Mouse (Mus musculus): ENCODE results near the gene Mpp6. TPM values are rescaled to one million over a fixed set of nuclear protein-coding genes. Genes with fewer than 3 reads are reported as not detected.

Mpp6 gene
- total RNA-seq (2021), result 10 to 100 TPM; 85.9 to 93.5 TPM

- intact Hi-C loops (cut with DNase I), result loop anchor here (5.0 kb wide), 3 partner anchors 178 to 593 kb away; no protein-coding TSS in a partner anchor
Observed at GRCm38 (mm10) chr6:50109757-50110378, at the start of gene Mpp6. Gene Mpp6, plus strand, starts transcription at chr6:50110241.

GRCm38 (mm10) chr6:50066172-50066571 lies 43.9 kb upstream of the Mpp6 start:
- DNase-seq (ENCODE audit: low spot score in 2 of 2), result no peak
- intact Hi-C loops (cut with DNase I), result no loop called here

More at GRCm38 (mm10) chr6:50109757-50110378, at the start of gene Mpp6:
- peak; percentile 61 to 70 for DNase-seq (ENCODE audit: low spot score in 2 of 2)

- no peak for DNase-seq (ENCODE audit: low spot score in 2 of 2)
- intact Hi-C loops (cut with DNase I), result no loop called here
Observed at GRCm38 (mm10) chr6:50068490-50068889, 41.6 kb upstream of the Mpp6 start.

DNA sequence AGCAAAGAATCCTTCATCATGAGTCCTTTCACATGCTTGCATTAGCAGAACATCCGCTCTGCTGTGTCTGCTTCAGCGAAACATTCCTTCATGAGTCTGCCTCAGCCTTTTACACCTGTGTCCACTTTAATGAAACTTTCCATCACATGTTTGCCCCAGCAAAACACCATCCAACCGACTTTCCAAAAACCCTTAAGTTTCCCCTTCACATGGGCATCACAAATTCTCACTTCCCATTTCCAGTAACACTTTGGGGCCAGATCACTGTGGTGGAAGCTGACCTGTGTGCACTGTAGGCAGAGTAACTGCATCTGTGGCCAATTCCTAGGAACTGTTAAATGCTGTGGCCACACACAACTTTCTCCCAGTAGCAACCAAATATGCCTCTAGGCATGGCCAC lies 34.8 kb upstream of the Mpp6 start:
- intact Hi-C loops (cut with DNase I), result no loop called here
- no peak for DNase-seq (ENCODE audit: low spot score in 2 of 2)

GRCm38 (mm10) chr6:50076473-50076872 lies 33.6 kb upstream of the Mpp6 start:
- intact Hi-C loops (cut with DNase I), result no loop called here

GRCm38 (mm10) chr6:50080431-50080830 lies 29.6 kb upstream of the Mpp6 start:
- intact Hi-C loops (cut with DNase I), result no loop called here
- no peak for DNase-seq (ENCODE audit: low spot score in 2 of 2)

More at GRCm38 (mm10) chr6:50076473-50076872, 33.6 kb upstream of the Mpp6 start:
- no peak for DNase-seq (ENCODE audit: low spot score in 2 of 2)

DNA sequence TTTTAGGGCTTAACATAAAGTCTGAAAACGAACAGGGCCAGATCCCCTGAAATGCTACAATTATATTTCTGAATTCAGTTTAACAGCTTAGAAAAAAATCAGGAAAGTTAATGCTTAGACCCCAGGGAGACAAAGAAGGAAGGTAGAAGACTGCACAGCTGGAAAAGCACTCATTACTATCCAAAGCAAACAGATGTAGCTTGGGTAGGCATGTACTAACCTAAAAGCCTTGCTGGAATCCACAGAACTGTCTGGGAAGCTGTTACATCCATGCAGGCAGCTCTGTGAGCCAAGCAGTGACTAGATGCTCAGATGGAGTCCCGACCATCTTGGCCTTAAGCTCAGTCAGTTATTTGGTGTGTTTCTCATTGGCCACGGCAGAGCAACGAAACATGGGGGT lies 24.8 kb upstream of the Mpp6 start:
- intact Hi-C loops (cut with DNase I), result no loop called here
- no peak for DNase-seq (ENCODE audit: low spot score in 2 of 2)

DNA sequence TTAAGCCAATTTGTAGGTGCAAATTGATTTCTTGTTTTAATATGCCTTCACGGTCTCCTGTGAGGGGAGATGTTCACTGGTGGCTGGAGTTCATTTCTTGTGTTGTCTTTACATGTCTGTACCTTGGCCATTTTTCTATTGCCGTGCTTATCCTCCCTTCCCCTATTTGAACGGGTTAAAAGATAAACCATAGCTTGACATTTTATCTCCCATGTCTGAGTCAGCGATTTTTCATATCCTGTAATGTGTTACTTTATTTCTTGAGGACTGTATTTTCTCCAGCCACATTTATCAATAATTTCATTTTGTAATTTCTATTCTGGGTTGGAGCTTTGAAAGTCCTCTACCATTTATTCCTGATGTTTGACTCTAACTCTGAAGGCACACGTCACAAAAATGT lies 20.7 kb upstream of the Mpp6 start:
- intact Hi-C loops (cut with DNase I), result no loop called here
- DNase-seq (ENCODE audit: low spot score in 2 of 2), result no peak

- intact Hi-C loops (cut with DNase I), result no loop called here
- DNase-seq (ENCODE audit: low spot score in 2 of 2), result no peak
Observed at GRCm38 (mm10) chr6:50090221-50090620, 19.8 kb upstream of the Mpp6 start.

DNA sequence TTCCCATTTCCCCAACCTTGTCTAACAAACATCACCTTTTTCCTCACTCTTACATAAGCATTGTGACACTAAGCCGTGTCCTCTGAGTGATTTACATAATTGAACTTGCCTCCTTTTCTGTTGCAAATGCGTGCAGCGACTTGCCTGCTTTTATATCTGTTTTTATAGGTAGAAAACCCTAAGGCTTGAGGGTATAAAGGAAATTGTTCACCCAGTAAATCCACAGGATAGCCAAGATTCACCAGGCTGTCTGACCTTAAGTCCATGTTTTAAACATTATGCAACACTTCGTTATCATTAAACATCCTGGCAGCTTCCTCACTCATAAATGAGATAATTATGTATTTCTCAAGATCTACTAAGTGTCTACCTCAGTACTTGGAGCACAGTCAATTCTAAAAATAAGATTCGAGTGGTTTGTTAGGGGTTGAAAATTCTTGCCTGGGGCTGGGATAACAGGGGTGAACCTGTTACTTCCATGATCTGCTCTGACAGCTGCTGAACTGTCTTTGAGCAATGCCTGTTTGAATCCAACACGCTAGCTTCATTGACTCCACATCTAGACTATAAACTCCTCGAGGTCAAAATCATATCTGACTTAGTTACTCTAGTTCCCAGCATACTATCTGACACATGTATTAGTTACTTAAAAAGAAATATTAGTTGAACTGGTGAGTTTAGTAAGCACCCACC lies 18.4 kb upstream of the Mpp6 start:
- intact Hi-C loops (cut with DNase I), result no loop called here

DNA sequence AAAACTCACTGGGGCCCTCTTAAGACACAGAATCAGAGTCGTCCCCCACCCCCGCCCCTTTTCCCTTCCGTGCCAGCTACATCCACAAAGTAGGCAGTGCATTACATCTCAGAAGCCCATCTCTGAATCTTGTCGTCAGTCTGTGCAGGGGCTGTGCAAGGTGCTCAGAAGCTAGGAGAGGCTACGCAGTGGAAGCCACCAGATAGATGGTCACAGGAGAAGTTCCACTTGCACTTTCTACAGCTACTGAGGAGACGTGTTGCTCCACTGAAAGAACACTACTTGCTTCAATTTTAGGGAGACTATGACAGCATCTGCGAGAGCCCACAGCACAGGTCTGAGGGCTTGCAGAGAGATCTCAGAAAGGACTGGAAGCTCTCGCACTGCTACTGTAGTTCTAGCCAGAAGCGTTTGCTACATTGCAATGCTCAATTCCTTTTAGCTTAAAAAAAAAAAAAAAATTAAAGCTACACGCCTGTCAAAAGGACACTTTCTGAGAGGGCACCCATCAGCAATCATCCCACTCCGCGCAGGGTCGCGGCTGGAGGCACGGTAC lies 762 bp upstream of the Mpp6 start:
- intact Hi-C loops (cut with DNase I), result loop anchor here (5.0 kb wide), 1 partner anchor 592 kb away; no protein-coding TSS in a partner anchor
- peak in 1 of 2 experiments; percentile 19 for DNase-seq (ENCODE audit: low spot score in 2 of 2)

More for the DNA sequence above, 18.4 kb upstream of the Mpp6 start:
- DNase-seq (ENCODE audit: low spot score in 2 of 2), result no peak

GRCm38 (mm10) chr6:50110379-50110941 lies 419 bp downstream of the Mpp6 start:
- intact Hi-C loops (cut with DNase I), result loop anchor here (5.0 kb wide), 2 partner anchors 178 to 427 kb away; no protein-coding TSS in a partner anchor

DNA sequence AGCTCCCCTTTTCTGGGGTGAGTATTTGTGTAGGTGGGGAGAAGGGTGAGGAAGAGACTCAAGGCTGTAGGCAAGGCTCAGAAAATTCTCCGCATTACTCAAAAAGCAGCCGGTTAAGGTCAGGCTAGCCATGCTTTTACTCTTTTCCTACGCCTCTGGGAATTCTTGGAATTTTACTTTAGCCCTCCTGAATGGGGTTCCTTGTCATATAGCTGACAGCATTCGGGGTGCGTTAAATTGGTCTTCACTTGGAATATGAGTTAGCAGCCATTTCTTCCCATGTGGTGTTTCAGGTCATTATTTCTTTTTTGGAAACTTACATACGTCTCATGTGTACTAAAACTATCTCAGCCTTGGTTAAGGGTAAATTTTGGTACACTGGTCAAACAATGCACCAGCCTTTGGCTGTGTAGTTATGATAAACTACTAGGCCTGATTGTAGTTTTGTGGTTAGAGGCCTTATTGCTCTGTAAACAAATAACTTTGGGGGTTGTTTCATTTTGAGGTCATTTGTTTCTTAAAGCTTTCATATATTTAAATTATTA lies 1.1 kb downstream of the Mpp6 start:
- DNase-seq (ENCODE audit: low spot score in 2 of 2), result no peak
- intact Hi-C loops (cut with DNase I), result loop anchor here (5.0 kb wide), 2 partner anchors 179 to 426 kb away; no protein-coding TSS in a partner anchor

More at GRCm38 (mm10) chr6:50110379-50110941, 419 bp downstream of the Mpp6 start:
- DNase-seq (ENCODE audit: low spot score in 2 of 2), result peak in 1 of 2 experiments; percentile 40

- intact Hi-C loops (cut with DNase I), result loop anchor here (2.0 to 5.0 kb wide), 4 partner anchors 66 to 425 kb away; no protein-coding TSS in a partner anchor
- DNase-seq (ENCODE audit: low spot score in 2 of 2), result peak; percentile 94 to 96
Observed at GRCm38 (mm10) chr6:50112775-50113174, 2.7 kb downstream of the Mpp6 start.

GRCm38 (mm10) chr6:50114280-50114679 lies 4.2 kb downstream of the Mpp6 start:
- no peak for DNase-seq (ENCODE audit: low spot score in 2 of 2)
- intact Hi-C loops (cut with DNase I), result loop anchor here (5.0 kb wide), 2 partner anchors 182 to 423 kb away; no protein-coding TSS in a partner anchor

DNA sequence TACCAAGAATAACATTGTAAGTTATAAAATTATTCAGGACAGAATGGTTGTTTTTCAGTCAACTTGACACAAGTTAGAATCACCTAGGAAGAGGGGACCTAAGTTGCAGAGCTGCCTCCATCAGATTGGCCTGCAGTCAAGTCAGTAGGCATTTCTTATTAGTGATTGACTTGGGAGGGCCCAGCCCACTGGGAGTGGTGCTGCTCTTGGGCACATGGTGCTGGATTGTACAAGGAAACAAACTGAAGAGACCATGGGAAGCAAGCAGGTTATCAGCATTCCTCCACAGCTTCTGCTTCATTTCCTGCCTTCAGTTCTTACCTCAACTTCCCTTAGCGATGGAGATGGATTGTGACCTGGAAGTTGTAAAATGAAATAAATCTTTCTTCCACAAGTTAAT lies 10.9 kb downstream of the Mpp6 start:
- intact Hi-C loops (cut with DNase I), result no loop called here
- no peak for DNase-seq (ENCODE audit: low spot score in 2 of 2)

- no peak for DNase-seq (ENCODE audit: low spot score in 2 of 2)
- intact Hi-C loops (cut with DNase I), result no loop called here
Observed at GRCm38 (mm10) chr6:50122835-50123234, 12.8 kb downstream of the Mpp6 start.

DNA sequence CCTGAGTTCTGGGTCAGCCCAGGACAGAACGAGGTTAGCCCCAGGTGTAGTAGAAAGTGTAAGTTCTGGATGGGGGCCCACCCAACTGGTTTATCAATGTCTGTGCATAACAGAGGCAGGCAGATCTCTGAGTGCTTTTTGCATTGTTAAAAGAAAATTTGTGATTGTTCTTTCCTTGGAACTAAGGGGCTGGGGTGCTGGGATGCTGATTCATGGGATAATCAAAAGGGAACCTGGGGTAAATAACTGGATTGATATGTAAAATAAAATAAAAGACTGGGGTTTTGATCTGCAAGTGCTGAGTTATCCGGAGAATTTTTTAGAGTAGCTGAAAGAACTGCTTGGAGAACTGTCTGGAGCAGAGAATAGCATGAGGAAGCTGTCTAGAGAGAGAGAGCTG lies 14.2 kb downstream of the Mpp6 start:
- intact Hi-C loops (cut with DNase I), result no loop called here
- no peak for DNase-seq (ENCODE audit: low spot score in 2 of 2)

DNA sequence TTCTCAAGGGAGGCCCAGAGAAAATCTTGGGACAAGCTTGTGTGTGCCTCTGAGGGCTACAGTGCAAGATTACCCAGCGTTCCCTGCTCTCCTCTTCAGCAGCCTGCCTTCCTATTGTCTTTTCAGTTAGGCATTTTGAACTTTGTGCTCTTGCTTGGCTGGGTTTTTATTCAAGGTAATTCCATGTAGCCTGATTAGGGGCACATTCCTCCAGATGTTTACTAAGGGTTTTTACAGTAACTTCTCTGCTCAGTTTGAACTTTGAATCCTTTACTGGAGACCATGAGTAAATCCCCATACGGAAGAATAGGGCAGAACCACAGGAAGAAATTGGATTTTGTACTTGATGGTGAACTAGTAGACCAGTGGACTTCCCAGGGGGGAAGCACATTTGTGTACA lies 16.3 kb downstream of the Mpp6 start:
- no peak for DNase-seq (ENCODE audit: low spot score in 2 of 2)
- intact Hi-C loops (cut with DNase I), result no loop called here

- intact Hi-C loops (cut with DNase I), result no loop called here
- DNase-seq (ENCODE audit: low spot score in 2 of 2), result no peak
Observed at GRCm38 (mm10) chr6:50127536-50127935, 17.5 kb downstream of the Mpp6 start.

All from left cerebral cortex, postnatal 25 days (tissue).